Mouse (Mus musculus): Measurements from ENCODE around the gene Kcnn3. TPM values are rescaled to one million over a fixed set of nuclear protein-coding genes. Genes with fewer than 3 reads are reported as not detected.

The Kcnn3 gene
- polyA plus RNA-seq, 1 experiment = not detected

GRCm38 (mm10) chr3:89616861-89617260 is 96.9 kb downstream of the Kcnn3 start:
- Histone ChIP-seq H3K4me3 (replicated peaks) (no peak overlapping the region), H3K36me3 (replicated peaks; ENCODE audit: low read length) (no peaks in the 10 kb centered on the region), H3K9me3 (no peaks in the 10 kb centered on the region), H3K27me3 (replicated peaks) (peaks cover 30% of the 10 kb centered on the region), H3K4me1 (no peaks in the 10 kb centered on the region)
- TF ChIP-seq FLI1 (IDR thresholded peaks at IDR 0.05; ENCODE audit: low read length) (no peak), GATA1 (IDR thresholded peaks at IDR 0.05; ENCODE audit: borderline replicate concordance, low read length) (no peak)

- TF ChIP-seq FLI1 (IDR thresholded peaks at IDR 0.05; ENCODE audit: low read length) (no peak), GATA1 (IDR thresholded peaks at IDR 0.05; ENCODE audit: borderline replicate concordance, low read length) (no peak)
- no peaks in the 10 kb centered on the region for H3K4me1 ChIP-seq
- peaks cover 28% of the 10 kb centered on the region for H3K27me3 ChIP-seq (replicated peaks)
- no peaks in the 10 kb centered on the region for H3K9me3 ChIP-seq
- H3K36me3 ChIP-seq (replicated peaks; ENCODE audit: low read length) = no peaks in the 10 kb centered on the region
- no peak overlapping the region for H3K4me3 ChIP-seq (replicated peaks)
Observed at GRCm38 (mm10) chr3:89617360-89617759, 97.4 kb downstream of the Kcnn3 start.

- no peaks in the 10 kb centered on the region for H3K4me1 ChIP-seq
- no peak for TF ChIP-seq GATA1 (IDR thresholded peaks at IDR 0.05; ENCODE audit: borderline replicate concordance, low read length)
- no peak for TF ChIP-seq FLI1 (IDR thresholded peaks at IDR 0.05; ENCODE audit: low read length)
- H3K4me3 ChIP-seq (replicated peaks) = no peak overlapping the region
- no peaks in the 10 kb centered on the region for H3K36me3 ChIP-seq (replicated peaks; ENCODE audit: low read length)
- H3K27me3 ChIP-seq (replicated peaks) = peaks cover 48% of the 10 kb centered on the region
- no peaks in the 10 kb centered on the region for H3K9me3 ChIP-seq
Observed at GRCm38 (mm10) chr3:89622825-89623224, 102.9 kb downstream of the Kcnn3 start.

- Histone ChIP-seq H3K4me3 (replicated peaks) (no peak overlapping the region), H3K27me3 (replicated peaks) (peaks cover 55% of the 10 kb centered on the region), H3K36me3 (replicated peaks; ENCODE audit: low read length) (no peaks in the 10 kb centered on the region), H3K9me3 (no peaks in the 10 kb centered on the region), H3K4me1 (no peaks in the 10 kb centered on the region)
- TF ChIP-seq GATA1 (IDR thresholded peaks at IDR 0.05; ENCODE audit: borderline replicate concordance, low read length) (no peak), FLI1 (IDR thresholded peaks at IDR 0.05; ENCODE audit: low read length) (no peak)
Observed at GRCm38 (mm10) chr3:89623531-89623930, 103.6 kb downstream of the Kcnn3 start.

GRCm38 (mm10) chr3:89624001-89624400 is 104.0 kb downstream of the Kcnn3 start:
- H3K27me3 ChIP-seq (replicated peaks) = peaks cover 55% of the 10 kb centered on the region
- TF ChIP-seq FLI1 (IDR thresholded peaks at IDR 0.05; ENCODE audit: low read length) = no peak
- TF ChIP-seq GATA1 (IDR thresholded peaks at IDR 0.05; ENCODE audit: borderline replicate concordance, low read length) = no peak
- H3K36me3 ChIP-seq (replicated peaks; ENCODE audit: low read length) = no peaks in the 10 kb centered on the region
- H3K9me3 ChIP-seq = no peaks in the 10 kb centered on the region
- H3K4me1 ChIP-seq = no peaks in the 10 kb centered on the region
- H3K4me3 ChIP-seq (replicated peaks) = no peak overlapping the region

DNA sequence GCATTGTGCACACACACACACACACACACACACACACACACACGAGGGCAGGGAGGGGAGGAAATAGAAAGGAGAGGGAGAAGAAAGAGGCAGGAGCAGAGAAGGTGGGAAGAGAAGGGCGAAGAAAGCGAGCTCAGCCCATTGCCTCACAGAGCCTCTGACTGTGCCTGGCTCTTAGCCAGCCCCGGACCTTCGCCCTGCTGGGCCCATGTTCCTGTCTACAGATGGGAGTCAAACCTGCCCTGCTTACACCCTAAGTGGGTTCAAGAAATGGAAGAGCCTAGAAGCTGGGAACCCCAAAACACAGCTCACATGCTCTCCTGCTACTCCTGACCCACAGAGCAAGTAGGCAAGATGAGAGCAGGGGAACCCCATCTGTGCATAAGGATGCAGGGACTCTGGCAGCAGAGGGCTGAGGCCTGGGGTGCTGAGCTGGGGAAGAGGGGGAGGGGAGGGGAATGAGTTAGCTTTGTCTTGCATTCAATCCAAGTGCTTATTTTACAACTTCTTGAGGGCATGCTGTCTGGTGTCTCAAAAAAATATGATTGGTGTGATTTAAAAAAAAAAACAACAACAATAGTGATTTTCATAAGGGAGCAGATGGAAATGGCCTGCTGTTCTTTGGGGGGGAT is 105.0 kb downstream of the Kcnn3 start:
- H3K4me1 ChIP-seq = no peaks in the 10 kb centered on the region
- TF ChIP-seq FLI1 (IDR thresholded peaks at IDR 0.05; ENCODE audit: low read length) (no peak), GATA1 (IDR thresholded peaks at IDR 0.05; ENCODE audit: borderline replicate concordance, low read length) (no peak)
- H3K9me3 ChIP-seq = no peaks in the 10 kb centered on the region
- H3K4me3 ChIP-seq (replicated peaks) = peak overlapping the region; percentile 52
- peaks cover 56% of the 10 kb centered on the region for H3K27me3 ChIP-seq (replicated peaks)
- no peaks in the 10 kb centered on the region for H3K36me3 ChIP-seq (replicated peaks; ENCODE audit: low read length)

- Histone ChIP-seq H3K36me3 (replicated peaks; ENCODE audit: low read length) (no peaks in the 10 kb centered on the region), H3K4me1 (no peaks in the 10 kb centered on the region), H3K9me3 (0 out of 2 replicates have a peak, but pooled peaks cover 3% of the 10 kb centered on the region), H3K27me3 (replicated peaks) (peaks cover 65% of the 10 kb centered on the region), H3K4me3 (replicated peaks) (no peak overlapping the region)
- TF ChIP-seq FLI1 (IDR thresholded peaks at IDR 0.05; ENCODE audit: low read length) = no peak
- TF ChIP-seq GATA1 (IDR thresholded peaks at IDR 0.05; ENCODE audit: borderline replicate concordance, low read length) = no peak
Observed at GRCm38 (mm10) chr3:89626556-89626955, 106.6 kb downstream of the Kcnn3 start.

DNA sequence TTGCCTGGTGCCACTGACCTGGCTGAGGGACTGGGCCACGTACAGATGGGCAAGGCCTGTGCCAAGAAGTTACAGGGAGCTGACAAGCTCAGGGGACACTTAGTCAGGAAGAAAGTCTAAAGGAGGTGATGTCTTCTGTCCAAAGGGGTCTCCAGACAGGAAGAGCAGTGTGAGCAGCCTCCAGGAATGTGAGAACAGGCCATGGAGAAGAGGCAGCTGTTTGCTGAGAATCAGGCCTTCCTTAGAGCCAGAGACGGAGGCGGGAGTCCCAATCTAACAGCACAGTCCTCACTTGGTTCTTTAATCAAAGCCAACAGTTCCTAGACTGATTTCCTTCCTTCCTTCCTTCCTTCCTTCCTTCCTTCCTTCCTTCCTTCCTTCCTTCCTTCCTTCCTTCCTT is 109.8 kb downstream of the Kcnn3 start:
- Histone ChIP-seq H3K36me3 (replicated peaks; ENCODE audit: low read length) (no peaks in the 10 kb centered on the region), H3K9me3 (0 out of 2 replicates have a peak, but pooled peaks cover 3% of the 10 kb centered on the region), H3K27me3 (replicated peaks) (peaks cover 71% of the 10 kb centered on the region), H3K4me1 (no peaks in the 10 kb centered on the region), H3K4me3 (replicated peaks) (no peak overlapping the region)
- no peak for TF ChIP-seq FLI1 (IDR thresholded peaks at IDR 0.05; ENCODE audit: low read length)
- TF ChIP-seq GATA1 (IDR thresholded peaks at IDR 0.05; ENCODE audit: borderline replicate concordance, low read length) = no peak

GRCm38 (mm10) chr3:89631750-89632149 is 111.8 kb downstream of the Kcnn3 start:
- Histone ChIP-seq H3K27me3 (replicated peaks) (peaks cover 72% of the 10 kb centered on the region), H3K9me3 (0 out of 2 replicates have a peak, but pooled peaks cover 3% of the 10 kb centered on the region), H3K4me3 (replicated peaks) (no peak overlapping the region), H3K4me1 (no peaks in the 10 kb centered on the region), H3K36me3 (replicated peaks; ENCODE audit: low read length) (no peaks in the 10 kb centered on the region)
- no peak for TF ChIP-seq FLI1 (IDR thresholded peaks at IDR 0.05; ENCODE audit: low read length)
- no peak for TF ChIP-seq GATA1 (IDR thresholded peaks at IDR 0.05; ENCODE audit: borderline replicate concordance, low read length)

DNA sequence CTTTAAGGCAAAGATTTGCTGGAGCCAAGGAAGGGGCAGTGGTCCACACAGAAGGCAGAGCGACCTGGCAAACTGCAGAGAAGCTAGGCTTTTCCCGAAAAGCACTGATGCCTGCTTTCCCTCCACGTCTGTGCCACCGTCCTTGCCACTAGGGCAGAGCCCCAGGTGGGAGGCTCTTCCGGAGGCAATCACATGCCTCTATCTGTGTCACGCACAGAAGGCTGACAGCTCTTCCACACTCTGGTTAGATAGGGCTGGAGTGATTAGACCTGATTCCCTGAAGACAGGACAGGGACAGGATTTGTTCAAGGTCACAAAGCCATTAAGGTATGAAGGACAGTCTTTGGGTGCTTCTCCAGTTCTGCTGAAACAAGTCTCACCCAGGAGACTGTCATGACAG is 113.6 kb downstream of the Kcnn3 start:
- TF ChIP-seq GATA1 (IDR thresholded peaks at IDR 0.05; ENCODE audit: borderline replicate concordance, low read length) = no peak
- TF ChIP-seq FLI1 (IDR thresholded peaks at IDR 0.05; ENCODE audit: low read length) = no peak
- Histone ChIP-seq H3K9me3 (peaks cover 4% of the 10 kb centered on the region), H3K36me3 (replicated peaks; ENCODE audit: low read length) (no peaks in the 10 kb centered on the region), H3K4me3 (replicated peaks) (no peak overlapping the region), H3K4me1 (no peaks in the 10 kb centered on the region), H3K27me3 (replicated peaks) (peaks cover 63% of the 10 kb centered on the region)

Data from megakaryocyte, embryonic 14.5 days (primary cell).